Mouse (Mus musculus): ENCODE measurements around the gene Pou3f1.

The Pou3f1 gene

GRCm38 (mm10) chr4:124656854-124657650 lies 445 bp downstream of the Pou3f1 start:
- DNase-seq (ENCODE audit: low read depth, low spot score) = peak; percentile 84

GRCm38 (mm10) chr4:124657781-124658180 lies 1.2 kb downstream of the Pou3f1 start:
- DNase-seq (ENCODE audit: low read depth, low spot score) = no peak

- no peak for DNase-seq (ENCODE audit: low read depth, low spot score)
These were observed 1.8 kb downstream of the Pou3f1 start for GRCm38 (mm10) chr4:124658412-124658851.

GRCm38 (mm10) chr4:124659251-124660217 lies 2.9 kb downstream of the Pou3f1 start:
- DNase-seq (ENCODE audit: low read depth, low spot score) = no peak

DNA sequence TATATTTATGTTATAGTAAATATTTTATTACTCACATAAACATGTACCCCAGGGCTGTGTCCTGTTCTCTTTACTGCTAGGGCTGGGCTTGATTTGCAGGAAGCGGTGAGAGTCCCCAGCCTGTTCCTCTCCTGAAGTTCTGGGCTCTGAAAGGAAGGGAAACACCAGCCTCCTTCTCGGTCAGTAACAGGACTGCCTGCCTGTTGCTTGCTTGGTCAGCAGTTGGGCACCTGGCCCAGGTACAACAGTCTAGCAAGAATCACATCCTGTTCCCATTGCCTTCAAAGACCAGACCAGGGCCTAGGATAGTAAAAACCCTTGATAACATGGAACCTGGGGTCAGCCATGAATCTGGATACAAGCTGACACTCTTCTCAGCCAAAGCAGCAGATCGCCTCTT lies 4.0 kb downstream of the Pou3f1 start:
- DNase-seq (ENCODE audit: low read depth, low spot score) = no peak

DNA sequence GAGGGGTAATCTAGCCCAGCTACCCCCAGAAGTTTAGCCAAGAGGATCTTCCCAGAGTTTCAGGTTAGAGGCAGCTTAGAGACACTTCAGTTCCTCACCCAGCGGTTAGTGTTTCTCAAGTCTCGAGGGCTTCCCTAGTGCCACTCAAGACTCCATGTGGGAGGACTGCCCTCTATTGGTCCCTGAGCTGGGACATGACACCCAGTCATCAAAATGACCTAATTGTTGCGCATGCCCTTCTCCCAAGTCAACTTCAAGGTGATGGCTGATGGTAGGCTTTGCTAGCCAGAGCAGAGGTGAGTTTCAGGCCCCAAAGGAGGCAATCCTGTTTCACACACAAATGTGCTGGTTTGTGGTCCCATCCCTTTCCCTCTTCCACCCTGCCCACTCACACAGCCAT lies 6.4 kb downstream of the Pou3f1 start:
- no peak for DNase-seq (ENCODE audit: low read depth, low spot score)

DNA sequence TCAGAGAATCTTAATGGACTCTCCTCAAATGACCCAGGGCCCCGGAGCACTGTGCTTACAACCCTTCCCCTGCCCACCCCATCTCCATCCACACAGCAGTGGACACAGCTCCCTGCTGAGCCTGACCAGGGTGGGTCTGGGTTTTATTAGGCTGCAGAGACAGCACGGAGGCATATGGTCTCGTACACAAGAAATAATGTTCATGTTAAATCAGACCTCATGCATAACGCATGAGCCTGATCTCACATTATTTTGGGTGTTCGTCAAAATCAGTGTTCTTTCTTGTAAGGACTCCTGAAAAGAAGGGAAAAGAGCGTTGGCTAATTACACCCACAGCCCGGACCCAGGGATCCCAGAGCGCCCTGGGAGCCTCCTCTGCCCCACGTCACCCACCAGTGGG lies 7.6 kb downstream of the Pou3f1 start:
- DNase-seq (ENCODE audit: low read depth, low spot score) = no peak

DNA sequence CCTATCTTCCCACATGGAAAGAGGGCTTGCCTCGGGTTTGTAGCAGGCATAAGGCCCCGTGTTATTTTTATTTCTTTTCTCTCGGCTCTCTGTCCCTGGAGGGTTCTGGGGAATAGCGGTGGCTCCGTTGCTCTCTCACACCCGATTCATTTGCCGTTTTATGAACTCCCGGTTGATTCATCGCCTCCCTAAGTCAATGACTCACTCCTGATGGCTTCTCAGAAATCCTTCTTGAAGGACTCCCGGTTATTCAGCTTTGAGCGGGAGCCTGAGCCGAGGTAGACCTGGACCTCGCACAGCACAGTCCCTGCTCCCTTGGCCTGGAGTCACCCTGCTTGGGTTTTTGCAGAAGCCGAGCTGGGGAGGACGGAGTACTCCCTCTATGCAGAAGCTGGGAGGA lies 8.0 kb downstream of the Pou3f1 start:
- no peak for DNase-seq (ENCODE audit: low read depth, low spot score)

GRCm38 (mm10) chr4:124667476-124668033 lies 10.9 kb downstream of the Pou3f1 start:
- DNase-seq (ENCODE audit: low read depth, low spot score) = no peak

DNA sequence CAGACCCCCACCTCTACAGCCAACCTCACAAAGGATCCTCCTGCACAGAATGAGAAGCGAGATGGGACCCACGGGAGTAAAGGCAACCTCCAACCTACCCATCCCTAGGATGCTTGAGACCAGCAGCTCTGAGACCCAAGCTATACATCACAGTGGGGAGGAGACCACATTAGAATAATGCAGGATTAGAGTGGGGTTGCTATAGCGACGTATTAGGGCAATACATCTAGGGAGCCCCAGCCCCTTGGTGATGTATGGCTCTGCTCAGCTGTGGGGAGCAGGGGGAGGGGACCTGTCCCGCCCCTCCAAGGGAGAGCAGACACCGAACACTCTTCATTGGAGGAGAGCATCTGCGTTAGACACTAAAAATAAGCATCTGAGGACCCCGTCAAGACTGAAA lies 11.5 kb downstream of the Pou3f1 start:
- peak; percentile 69 for DNase-seq (ENCODE audit: low read depth, low spot score)

GRCm38 (mm10) chr4:124670232-124670631 lies 13.6 kb downstream of the Pou3f1 start:
- no peak for DNase-seq (ENCODE audit: low read depth, low spot score)

- no peak for DNase-seq (ENCODE audit: low read depth, low spot score)
These were observed 15.0 kb downstream of the Pou3f1 start for GRCm38 (mm10) chr4:124671583-124671982.

- no peak for DNase-seq (ENCODE audit: low read depth, low spot score)
These were observed 16.0 kb downstream of the Pou3f1 start for GRCm38 (mm10) chr4:124672347-124673320.

DNA sequence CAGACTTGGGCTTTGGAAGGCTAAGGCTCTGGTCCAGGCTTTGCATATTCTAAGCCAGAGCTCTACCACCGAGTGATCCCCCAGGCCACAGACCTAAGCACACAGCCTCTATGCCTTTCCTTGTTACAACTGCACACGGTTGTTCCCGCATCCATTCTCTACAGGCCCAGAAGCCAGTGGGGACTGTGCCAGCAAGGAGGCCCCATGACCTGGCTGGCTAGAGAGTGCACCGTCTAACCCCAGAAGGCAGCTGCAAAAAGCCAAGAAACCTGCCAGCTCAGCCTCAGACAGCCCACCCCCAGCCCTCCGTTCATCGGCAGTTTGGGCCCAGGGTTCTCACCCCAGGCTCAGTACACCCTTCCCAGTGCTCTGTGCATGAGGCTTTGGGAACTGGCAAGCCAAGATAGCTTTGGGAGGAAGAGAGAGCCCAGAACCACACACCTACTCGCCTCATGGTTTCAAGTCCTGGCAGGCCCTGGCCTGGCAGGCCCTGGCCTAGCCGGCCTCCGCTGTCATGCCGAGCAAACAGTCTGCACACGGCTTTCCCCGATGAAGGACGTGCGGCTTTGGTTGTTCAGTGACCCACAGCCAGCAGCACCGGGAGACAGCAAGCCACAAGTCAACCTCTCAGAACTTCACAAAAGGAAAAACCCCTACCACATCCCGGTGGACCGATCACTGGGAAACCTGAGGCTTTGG lies 17.9 kb downstream of the Pou3f1 start:
- no peak for DNase-seq (ENCODE audit: low read depth, low spot score)

- DNase-seq (ENCODE audit: low read depth, low spot score) = peak; percentile 88
These were observed 18.4 kb downstream of the Pou3f1 start for GRCm38 (mm10) chr4:124675037-124675436.

- DNase-seq (ENCODE audit: low read depth, low spot score) = no peak
These were observed 19.4 kb downstream of the Pou3f1 start for GRCm38 (mm10) chr4:124675958-124676357.

GRCm38 (mm10) chr4:124682270-124682669 lies 25.7 kb downstream of the Pou3f1 start:
- no peak for DNase-seq (ENCODE audit: low read depth, low spot score)

GRCm38 (mm10) chr4:124683474-124683873 lies 26.9 kb downstream of the Pou3f1 start:
- no peak for DNase-seq (ENCODE audit: low read depth, low spot score)

GRCm38 (mm10) chr4:124685004-124685403 lies 28.4 kb downstream of the Pou3f1 start:
- no peak for DNase-seq (ENCODE audit: low read depth, low spot score)

- no peak for DNase-seq (ENCODE audit: low read depth, low spot score)
These were observed 28.8 kb downstream of the Pou3f1 start for GRCm38 (mm10) chr4:124685453-124685852.
